12 mouse cellular contexts compared by ENCODE assay signal in genomic region chr6:55174741-55175181, GRCm38 (mm10). TPM values are rescaled to one million over a fixed set of nuclear protein-coding genes. Genes with fewer than 3 reads are reported as not detected.
DNase-seq lines count a peak whose midpoint lies in the region; ATAC-seq and TF ChIP-seq lines count a peak whose summit lies in the region.
"Had no signal": no experiment of that assay in that cellular context is flagged by ENCODE, and none has a peak within 500 bp of the region (broad histone marks: within the 10 kb centered on the region; RNA-seq: fewer than 3 reads in every experiment).

Gene Inmt, minus strand, starts transcription at chr6:55175043.

- H3K4me3 ChIP-seq in bone marrow, adult 2 months (replicated peaks; ENCODE audit: control insufficient read depth, low read depth, low read length), result no peak within 1 kb of the TSS
- no peak within 1 kb of the TSS for H3K4me3 ChIP-seq in forebrain, embryonic 13.5 days
- H3K4me3 ChIP-seq: embryonic facial prominence, embryonic 13.5 days had no signal

- intact Hi-C loops in heart, postnatal 14 days (cut with DNase I), result no loop called here

- no peak for TF ChIP-seq POLR2A in bone marrow, adult 2 months (IDR thresholded peaks at IDR 0.05; ENCODE audit: borderline replicate concordance, control insufficient read depth, low read depth, low read length)

- WGBS in bone marrow, adult 2 months, result 39% methylated on average over 1 of the region's 1 CpGs
- 73% methylated on average over 1 of the region's 1 CpGs for WGBS in forebrain, embryonic 13.5 days

- H3K36me3 ChIP-seq in forebrain, embryonic 13.5 days (ENCODE audit: poor library complexity, severe bottlenecking), result no peaks in the 10 kb centered on the region
- H3K36me3 ChIP-seq: embryonic facial prominence, embryonic 13.5 days had no signal

- no peak for TF ChIP-seq CTCF in bone marrow, adult 2 months (IDR thresholded peaks at IDR 0.05; ENCODE audit: control insufficient read depth, insufficient read depth, low read length)

- H3K27ac ChIP-seq in bone marrow, adult 2 months (ENCODE audit: control insufficient read depth, insufficient read depth, low read depth, low read length, poor library complexity), result no peak within 1 kb of the TSS
- no peak within 1 kb of the TSS for H3K27ac ChIP-seq in forebrain, embryonic 13.5 days
- H3K27ac ChIP-seq: embryonic facial prominence, embryonic 13.5 days; liver, embryonic 14.5 days had no signal

- no peaks in the 10 kb centered on the region for H3K9me3 ChIP-seq in forebrain, embryonic 13.5 days (replicated peaks)
- H3K9me3 ChIP-seq: embryonic facial prominence, embryonic 13.5 days had no signal

- H3K4me2 ChIP-seq in forebrain, embryonic 13.5 days, result no peak within 1 kb of the TSS
- H3K4me2 ChIP-seq: embryonic facial prominence, embryonic 13.5 days had no signal

- DNase-seq in adrenal gland, adult 18-20 months (ENCODE audit: low spot score in 2 of 2), result no peak
- no peak for DNase-seq in adrenal gland, postnatal 36 days
- DNase-seq in heart, adult 9 months (ENCODE audit: low spot score in 2 of 2), result peak; percentile 27 to 47
- DNase-seq in heart, postnatal 14 days, result no peak
- peak; percentile 46 for DNase-seq in kidney, postnatal 14 days
- DNase-seq in frontal cortex, postnatal 25 days (ENCODE audit: low spot score in 2 of 2), result no peak

- peaks cover 12% of the 10 kb centered on the region for H3K27me3 ChIP-seq in forebrain, embryonic 13.5 days
- H3K27me3 ChIP-seq: embryonic facial prominence, embryonic 13.5 days had no signal

- ATAC-seq in forebrain, embryonic 13.5 days, result no peak

- no peak within 1 kb of the TSS for H3K9ac ChIP-seq in forebrain, embryonic 13.5 days
- H3K9ac ChIP-seq: embryonic facial prominence, embryonic 13.5 days; liver, embryonic 14.5 days had no signal

- H3K4me1 ChIP-seq in bone marrow, adult 2 months (ENCODE audit: control insufficient read depth, insufficient read depth, low read length), result no peaks in the 10 kb centered on the region
- H3K4me1 ChIP-seq in forebrain, embryonic 13.5 days, result no peaks in the 10 kb centered on the region
- H3K4me1 ChIP-seq: embryonic facial prominence, embryonic 13.5 days had no signal

RNA-seq across cellular contexts. Expression of gene Inmt, which starts in this region (rescaled TPM):
- 10 to 100 TPM; 10.1 to 26.1 TPM for total RNA-seq in adrenal gland, adult 18-20 months (2021)
- 10 to 100 TPM in 1 of 2 experiments, 1 to 10 TPM in 1; 8.1 to 10.1 TPM for total RNA-seq in adrenal gland, postnatal 36 days (2021)
- total RNA-seq in heart, postnatal 14 days (2021), result 1 to 10 TPM in 1 of 2 experiments, under 1 TPM in 1; 0.68 to 4.2 TPM
- 2.4 and 14.7 TPM in 2 replicates for polyA plus RNA-seq in bone marrow, adult 2 months (2011; ENCODE audit: insufficient read depth, insufficient read length, low replicate concordance, missing spikeins)
- not detected in 2 replicates for polyA plus RNA-seq in forebrain, embryonic 13.5 days (2015; fragmentation: Nextera tagmentation; extraction: Ambion mirVana)
- total RNA-seq: left cerebral cortex, postnatal 14 days; megakaryocyte-erythroid progenitor cell, adult 5-6 weeks had no signal

Comparison
In these comparisons a context has a peak if more than half of its experiments do, and no peak if none do; other contexts are left out.
1. DNase-seq: peak in heart, adult 9 months (2 of 2) and kidney, postnatal 14 days (single experiment); none in adrenal gland, adult 18-20 months (0 of 2), adrenal gland, postnatal 36 days (0 of 2), heart, postnatal 14 days (0 of 2) and frontal cortex, postnatal 25 days (0 of 2).